Mouse (Mus musculus): ENCODE data around the gene Ccdc80. TPM values are rescaled to one million over a fixed set of nuclear protein-coding genes. Genes with fewer than 3 reads are reported as not detected.
A peak's percentile ranks its signal among the peaks of the same experiment; 100 is the strongest.

The Ccdc80 gene
- total and polyA plus RNA-seq, 3 experiments = 0.11 TPM; not detected in 2

DNA sequence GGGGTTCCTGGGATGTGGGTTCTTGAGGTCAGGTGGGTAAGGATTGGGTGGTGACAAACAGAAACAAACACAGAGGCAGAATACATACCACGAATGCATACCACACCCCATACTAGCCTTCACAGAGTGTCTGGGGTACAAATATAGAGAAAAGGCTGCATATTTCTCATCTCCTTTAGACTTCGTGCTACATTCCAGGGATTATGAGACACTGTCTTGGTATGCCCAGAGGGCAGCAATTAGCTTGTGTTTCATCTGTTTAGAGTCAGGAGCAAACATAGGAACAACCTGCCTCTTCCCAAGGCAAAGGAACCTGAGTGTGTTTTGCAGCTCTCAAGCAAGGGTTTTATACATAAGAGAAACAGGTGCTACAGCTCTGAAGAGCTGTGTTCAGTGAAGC, 21.8 kb upstream of the Ccdc80 start:
- Histone ChIP-seq H3K4me3 (ENCODE audit: low read depth, low read length) (no peak overlapping the region), H3K36me3 (replicated peaks) (no peaks in the 10 kb centered on the region), H3K9me3 (replicated peaks) (no peaks in the 10 kb centered on the region), H3K27me3 (ENCODE audit: insufficient read depth, low read length) (peaks cover 6% of the 10 kb centered on the region; the same call in 1 of the 2 replicates), H3K4me1 (ENCODE audit: insufficient read depth, low read depth, low read length) (no peaks in the 10 kb centered on the region)
- TF ChIP-seq POLR2AphosphoS5 (IDR thresholded peaks at IDR 0.05; ENCODE audit: insufficient replicate concordance, low read depth, low read length) (no peak), TAL1 (conservative IDR thresholded peaks at IDR 0.05; ENCODE audit: low read depth, low read length) (no peak), GATA2 (IDR thresholded peaks at IDR 0.05; ENCODE audit: borderline replicate concordance, low read depth, low read length) (no peak), CTCF (IDR thresholded peaks at IDR 0.05; ENCODE audit: low read depth, low read length) (no peak), GATA1 (IDR thresholded peaks at IDR 0.05; ENCODE audit: borderline replicate concordance, low read length) (no peak)
- DNase-seq (ENCODE audit: low spot score) (no peak), ATAC-seq (ENCODE audit: extremely low read depth, insufficient number of reproducible peaks, low FRiP score, poor library complexity, severe bottlenecking) (no peak)

DNA sequence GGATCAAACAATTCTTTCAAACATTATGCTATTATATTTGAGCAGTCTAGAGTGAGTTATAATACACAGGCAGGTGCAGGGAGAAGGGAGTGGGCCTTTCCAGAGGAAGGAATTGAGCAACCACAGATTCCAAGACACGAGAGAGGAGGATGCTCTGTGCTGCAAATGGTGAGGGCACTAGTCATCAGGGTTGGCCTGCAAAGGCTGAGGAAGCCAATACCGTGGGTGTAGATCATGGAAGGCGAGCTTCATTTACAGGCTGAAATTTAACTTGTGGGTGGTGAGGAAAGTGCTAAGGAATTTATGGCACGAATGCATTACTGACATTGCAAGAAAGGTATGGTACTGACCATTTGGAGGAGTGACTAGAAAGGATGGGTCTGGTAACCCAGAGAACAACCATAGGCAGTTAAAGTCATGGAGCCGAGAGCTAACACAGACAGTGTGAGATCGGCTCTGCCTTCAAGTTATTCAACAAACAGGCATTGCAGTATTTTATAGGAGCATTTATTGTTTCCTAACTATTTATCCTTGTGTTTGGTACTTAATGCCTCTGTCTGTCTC, 15.6 kb upstream of the Ccdc80 start:
- H3K4me1 ChIP-seq (ENCODE audit: insufficient read depth, low read depth, low read length) = peaks cover 6% of the 10 kb centered on the region; the same call in 1 of the 2 replicates
- H3K9me3 ChIP-seq (replicated peaks) = no peaks in the 10 kb centered on the region
- ATAC-seq (ENCODE audit: extremely low read depth, insufficient number of reproducible peaks, low FRiP score, poor library complexity, severe bottlenecking) (no peak), DNase-seq (ENCODE audit: low spot score) (no peak)
- no peak overlapping the region for H3K4me3 ChIP-seq (ENCODE audit: low read depth, low read length)
- no peaks in the 10 kb centered on the region for H3K27me3 ChIP-seq (ENCODE audit: insufficient read depth, low read length)
- no peaks in the 10 kb centered on the region for H3K36me3 ChIP-seq (replicated peaks)
- no peak for TF ChIP-seq CTCF (IDR thresholded peaks at IDR 0.05; ENCODE audit: low read depth, low read length)
- no peak for TF ChIP-seq GATA2 (IDR thresholded peaks at IDR 0.05; ENCODE audit: borderline replicate concordance, low read depth, low read length)
- no peak for TF ChIP-seq GATA1 (IDR thresholded peaks at IDR 0.05; ENCODE audit: borderline replicate concordance, low read length)
- TF ChIP-seq POLR2AphosphoS5 (IDR thresholded peaks at IDR 0.05; ENCODE audit: insufficient replicate concordance, low read depth, low read length) = no peak
- TF ChIP-seq TAL1 (conservative IDR thresholded peaks at IDR 0.05; ENCODE audit: low read depth, low read length) = no peak

DNA sequence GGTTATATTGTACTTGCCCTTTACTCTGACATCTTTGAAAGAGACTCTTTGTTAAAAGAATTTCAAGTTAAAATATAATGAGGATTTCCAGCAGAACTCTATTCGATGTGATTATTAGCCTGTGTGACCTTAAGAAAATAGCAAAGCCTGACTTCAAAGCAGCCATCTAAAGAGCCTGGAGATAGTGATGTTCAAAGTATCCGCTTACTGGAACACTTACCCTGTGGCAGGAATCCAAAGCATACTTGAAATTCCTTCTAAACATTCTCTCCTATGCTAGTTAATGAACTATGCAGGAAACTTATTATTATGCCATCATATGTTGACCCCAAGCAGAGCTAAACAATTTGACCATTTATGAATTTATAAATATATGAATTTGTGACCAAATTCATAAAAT, 13.9 kb upstream of the Ccdc80 start:
- TF ChIP-seq GATA1 (IDR thresholded peaks at IDR 0.05; ENCODE audit: borderline replicate concordance, low read length) = no peak
- no peak for TF ChIP-seq GATA2 (IDR thresholded peaks at IDR 0.05; ENCODE audit: borderline replicate concordance, low read depth, low read length)
- no peak for TF ChIP-seq POLR2AphosphoS5 (IDR thresholded peaks at IDR 0.05; ENCODE audit: insufficient replicate concordance, low read depth, low read length)
- TF ChIP-seq TAL1 (conservative IDR thresholded peaks at IDR 0.05; ENCODE audit: low read depth, low read length) = no peak
- TF ChIP-seq CTCF (IDR thresholded peaks at IDR 0.05; ENCODE audit: low read depth, low read length) = no peak
- Histone ChIP-seq H3K9me3 (replicated peaks) (no peaks in the 10 kb centered on the region), H3K36me3 (replicated peaks) (no peaks in the 10 kb centered on the region), H3K4me1 (ENCODE audit: insufficient read depth, low read depth, low read length) (peaks cover 12% of the 10 kb centered on the region; the same call in 1 of the 2 replicates), H3K27me3 (ENCODE audit: insufficient read depth, low read length) (no peaks in the 10 kb centered on the region), H3K4me3 (ENCODE audit: low read depth, low read length) (no peak overlapping the region)
- DNase-seq (ENCODE audit: low spot score) = no peak
- no peak for ATAC-seq (ENCODE audit: extremely low read depth, insufficient number of reproducible peaks, low FRiP score, poor library complexity, severe bottlenecking)

DNA sequence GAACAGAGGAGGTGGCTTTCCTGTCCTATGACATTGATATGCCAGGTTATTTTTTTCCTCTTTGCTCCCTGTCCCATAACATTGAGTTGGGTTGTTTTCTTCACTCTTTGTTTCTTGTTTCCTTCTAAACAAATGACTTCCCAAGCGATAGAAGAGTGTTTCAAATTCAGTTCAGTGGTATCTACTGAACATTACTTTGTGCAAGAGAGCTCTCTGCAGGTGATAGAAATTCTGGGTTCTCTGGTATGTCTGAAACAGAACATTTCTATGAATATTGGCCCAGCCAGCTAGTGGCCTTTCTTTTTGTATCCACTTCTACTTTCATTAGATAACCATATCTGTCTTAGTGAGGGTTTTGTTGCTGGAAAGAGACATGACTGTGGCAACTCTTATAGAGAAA, 4.4 kb upstream of the Ccdc80 start:
- no peak for DNase-seq (ENCODE audit: low spot score)
- ATAC-seq (ENCODE audit: extremely low read depth, insufficient number of reproducible peaks, low FRiP score, poor library complexity, severe bottlenecking) = no peak
- Histone ChIP-seq H3K4me1 (ENCODE audit: insufficient read depth, low read depth, low read length) (peaks cover 13% of the 10 kb centered on the region), H3K36me3 (replicated peaks) (no peaks in the 10 kb centered on the region), H3K9me3 (replicated peaks) (no peaks in the 10 kb centered on the region), H3K27me3 (ENCODE audit: insufficient read depth, low read length) (peaks cover 16% of the 10 kb centered on the region), H3K4me3 (ENCODE audit: low read depth, low read length) (no peak overlapping the region)
- TF ChIP-seq GATA1 (IDR thresholded peaks at IDR 0.05; ENCODE audit: borderline replicate concordance, low read length) = no peak
- no peak for TF ChIP-seq GATA2 (IDR thresholded peaks at IDR 0.05; ENCODE audit: borderline replicate concordance, low read depth, low read length)
- TF ChIP-seq CTCF (IDR thresholded peaks at IDR 0.05; ENCODE audit: low read depth, low read length) = no peak
- no peak for TF ChIP-seq POLR2AphosphoS5 (IDR thresholded peaks at IDR 0.05; ENCODE audit: insufficient replicate concordance, low read depth, low read length)
- TF ChIP-seq TAL1 (conservative IDR thresholded peaks at IDR 0.05; ENCODE audit: low read depth, low read length) = no peak

DNA sequence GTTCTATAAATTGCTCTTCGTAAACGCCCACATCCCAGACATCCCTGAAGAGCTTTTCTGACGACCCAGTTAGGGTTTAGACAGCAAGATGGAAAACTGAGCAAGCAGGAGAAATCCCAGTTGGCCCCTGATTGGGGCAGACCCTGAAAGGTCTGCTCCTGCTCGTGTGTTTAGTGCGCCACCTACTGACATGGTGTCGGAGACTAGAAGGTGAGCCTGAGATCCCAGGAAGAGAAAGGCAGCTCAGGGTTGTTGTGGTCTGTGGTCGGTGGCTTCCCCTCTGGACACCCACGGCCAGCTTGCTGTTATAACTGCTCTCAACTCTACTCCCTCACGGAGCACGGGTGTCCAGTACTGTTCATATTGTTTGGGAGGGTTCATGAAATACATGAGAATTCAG, 3.2 kb upstream of the Ccdc80 start:
- ATAC-seq (ENCODE audit: extremely low read depth, insufficient number of reproducible peaks, low FRiP score, poor library complexity, severe bottlenecking) = peak; percentile 75
- H3K4me3 ChIP-seq (ENCODE audit: low read depth, low read length) = no peak overlapping the region
- H3K4me1 ChIP-seq (ENCODE audit: insufficient read depth, low read depth, low read length) = peaks cover 13% of the 10 kb centered on the region
- TF ChIP-seq CTCF (IDR thresholded peaks at IDR 0.05; ENCODE audit: low read depth, low read length) (peak; percentile 27; the same call in 1 of the 2 replicates), GATA2 (IDR thresholded peaks at IDR 0.05; ENCODE audit: borderline replicate concordance, low read depth, low read length) (no peak), GATA1 (IDR thresholded peaks at IDR 0.05; ENCODE audit: borderline replicate concordance, low read length) (no peak), POLR2AphosphoS5 (IDR thresholded peaks at IDR 0.05; ENCODE audit: insufficient replicate concordance, low read depth, low read length) (no peak), TAL1 (conservative IDR thresholded peaks at IDR 0.05; ENCODE audit: low read depth, low read length) (no peak)
- H3K9me3 ChIP-seq (replicated peaks) = no peaks in the 10 kb centered on the region
- no peaks in the 10 kb centered on the region for H3K36me3 ChIP-seq (replicated peaks)
- peaks cover 25% of the 10 kb centered on the region for H3K27me3 ChIP-seq (ENCODE audit: insufficient read depth, low read length)
- peak; percentile 26 for DNase-seq (ENCODE audit: low spot score)

DNA sequence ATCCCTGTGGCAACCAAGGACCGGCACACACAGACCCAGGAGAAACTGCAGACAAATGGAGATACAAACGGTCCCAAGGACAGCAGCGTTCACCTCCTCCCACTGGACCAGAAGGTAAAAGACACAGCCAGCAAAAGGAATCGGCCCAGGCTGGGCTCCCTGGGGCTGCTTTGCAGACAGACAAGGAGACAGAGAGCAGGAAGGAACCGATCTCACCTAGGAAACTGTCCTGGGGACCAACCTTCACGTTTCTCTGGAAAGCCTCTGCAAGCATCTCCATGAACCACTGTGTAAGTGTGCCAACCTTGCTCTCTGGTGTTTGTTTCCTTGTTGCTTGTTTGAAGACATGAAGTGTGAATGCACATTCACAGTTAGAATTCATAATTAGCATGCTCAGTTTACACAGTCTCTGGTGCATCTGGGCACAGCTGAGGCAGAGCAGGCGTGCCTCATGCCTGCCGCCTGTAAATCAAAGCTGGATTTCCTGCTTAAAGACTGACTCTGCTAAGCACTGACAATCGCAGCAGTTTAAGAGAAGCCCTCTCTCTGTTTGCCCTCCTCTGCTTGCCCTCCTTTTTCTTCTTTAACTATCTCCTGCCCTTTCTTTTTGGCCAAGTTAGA, 1.0 kb downstream of the Ccdc80 start:
- Histone ChIP-seq H3K9me3 (replicated peaks) (no peaks in the 10 kb centered on the region), H3K4me1 (ENCODE audit: insufficient read depth, low read depth, low read length) (peaks cover 9% of the 10 kb centered on the region; the same call in 1 of the 2 replicates), H3K27me3 (ENCODE audit: insufficient read depth, low read length) (peaks cover 42% of the 10 kb centered on the region), H3K36me3 (replicated peaks) (no peaks in the 10 kb centered on the region), H3K4me3 (ENCODE audit: low read depth, low read length) (no peak overlapping the region)
- ATAC-seq (ENCODE audit: extremely low read depth, insufficient number of reproducible peaks, low FRiP score, poor library complexity, severe bottlenecking) (no peak), DNase-seq (ENCODE audit: low spot score) (no peak)
- no peak for TF ChIP-seq CTCF (IDR thresholded peaks at IDR 0.05; ENCODE audit: low read depth, low read length)

Data from G1E (cell line).